Mouse (Mus musculus): ENCODE results near the gene Chil3.

DNA sequence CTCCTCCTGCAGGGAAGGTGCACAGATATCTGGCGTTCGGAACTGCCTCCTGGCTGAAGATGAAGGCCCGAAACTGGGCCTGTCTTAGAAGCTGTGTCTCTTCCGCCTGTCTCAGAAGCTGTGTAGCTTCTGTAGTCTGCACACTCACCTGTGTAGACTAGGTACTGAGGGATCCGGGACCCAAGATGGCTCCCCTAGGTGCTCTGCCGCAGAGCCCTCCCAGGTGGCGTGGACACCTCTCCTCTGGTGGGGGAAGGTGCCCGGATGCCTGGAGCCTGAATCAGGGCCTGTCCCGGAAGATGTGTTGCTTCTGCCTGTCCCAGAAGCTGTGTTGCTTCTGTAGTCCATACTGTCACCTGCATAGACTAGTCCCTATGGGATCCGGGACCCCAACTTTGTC is 23.3 kb downstream of the Chil3 start:
- TF ChIP-seq CTCF (IDR thresholded peaks at IDR 0.05) = no peak
- TF ChIP-seq EP300 (IDR thresholded peaks at IDR 0.05) = no peak

All from lung, postnatal 0 days (tissue).